Mouse (Mus musculus) testis, postnatal 10 days (tissue): ENCODE data around the gene Entpd1.

Source experiments
- DNase-seq: peaks from one replicate; pipeline ENCODE4 v3.0.0; 2021; ENCODE audit warnings: low spot score

The Entpd1 gene

DNA sequence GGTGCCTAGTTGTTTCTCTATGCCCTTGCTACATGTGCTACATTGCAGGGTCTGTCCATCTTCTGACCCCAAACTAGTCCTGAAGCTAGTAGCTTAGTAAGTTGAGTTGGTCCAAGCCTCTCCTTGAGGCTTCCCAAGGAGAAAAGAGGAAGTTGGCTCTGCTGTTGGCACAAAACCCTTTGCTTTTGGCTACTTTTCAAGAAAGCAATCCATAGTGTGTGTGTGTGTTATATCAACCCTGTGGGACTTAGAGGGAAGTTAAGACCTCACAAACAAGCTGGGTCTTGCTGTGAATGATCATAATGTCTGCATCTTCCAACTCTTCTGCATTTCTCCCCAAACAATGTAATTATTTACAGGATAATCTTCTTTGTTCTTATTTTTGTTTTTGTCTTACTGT lies 16.8 kb downstream of the Entpd1 start:
- DNase-seq: no peak

DNA sequence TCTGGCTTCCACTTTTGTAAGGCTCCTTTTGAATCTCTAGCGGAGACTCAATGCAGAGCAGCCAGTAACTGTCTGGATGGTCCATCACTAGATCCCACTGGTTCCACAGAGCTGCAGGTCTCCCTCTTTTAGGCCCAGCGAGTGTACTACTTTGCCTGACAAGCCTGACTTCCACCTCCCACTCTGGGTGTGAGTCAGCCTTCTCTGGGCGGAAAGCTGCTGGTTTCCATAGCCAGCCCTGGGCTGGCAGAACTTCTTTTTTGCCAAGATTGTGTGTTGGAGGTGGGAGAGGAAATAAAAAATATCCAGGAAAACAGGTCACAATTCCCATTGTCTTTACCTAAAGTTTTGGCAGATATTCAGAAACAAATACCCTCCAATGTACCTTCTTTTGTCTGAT lies 17.9 kb downstream of the Entpd1 start:
- DNase-seq: no peak

DNA sequence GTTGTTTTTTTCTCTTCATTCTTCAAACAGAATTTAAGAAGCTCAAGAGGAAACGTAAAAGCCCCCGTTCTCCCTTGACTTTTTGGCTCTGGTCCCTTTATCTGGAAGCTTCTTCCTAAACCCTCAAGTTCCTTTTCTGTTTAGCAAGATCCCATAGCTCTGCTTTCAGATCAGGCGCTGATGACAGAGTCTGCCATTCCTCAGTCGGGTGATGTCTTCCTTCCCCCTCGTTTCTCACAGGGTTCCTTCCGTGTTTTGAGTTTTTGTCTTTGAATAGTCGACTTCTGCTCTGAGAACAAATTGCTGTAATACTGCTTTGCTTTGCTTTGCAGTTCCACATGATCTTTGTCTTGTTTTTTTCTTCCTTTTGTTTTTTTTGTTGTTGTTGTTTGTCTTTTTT lies 18.4 kb downstream of the Entpd1 start:
- DNase-seq: no peak

DNA sequence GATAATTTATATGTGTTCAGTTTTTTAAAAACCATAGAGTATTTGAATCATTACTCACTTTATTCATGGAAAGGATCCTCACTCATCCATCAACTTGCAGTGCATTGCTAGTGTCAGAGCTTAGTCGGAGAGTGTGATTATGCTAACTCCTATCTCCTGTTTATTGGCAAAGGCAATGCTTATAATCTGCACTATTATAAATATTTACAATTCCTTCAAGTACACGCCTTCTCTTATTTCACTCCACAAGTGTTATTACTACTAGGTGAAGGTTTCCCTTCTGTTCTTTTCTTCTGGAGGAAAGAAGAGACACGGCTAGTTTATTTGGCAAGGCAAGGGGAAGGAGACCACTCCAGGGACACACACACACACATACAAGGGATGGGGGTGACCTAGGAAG lies 20.0 kb downstream of the Entpd1 start:
- DNase-seq: no peak

DNA sequence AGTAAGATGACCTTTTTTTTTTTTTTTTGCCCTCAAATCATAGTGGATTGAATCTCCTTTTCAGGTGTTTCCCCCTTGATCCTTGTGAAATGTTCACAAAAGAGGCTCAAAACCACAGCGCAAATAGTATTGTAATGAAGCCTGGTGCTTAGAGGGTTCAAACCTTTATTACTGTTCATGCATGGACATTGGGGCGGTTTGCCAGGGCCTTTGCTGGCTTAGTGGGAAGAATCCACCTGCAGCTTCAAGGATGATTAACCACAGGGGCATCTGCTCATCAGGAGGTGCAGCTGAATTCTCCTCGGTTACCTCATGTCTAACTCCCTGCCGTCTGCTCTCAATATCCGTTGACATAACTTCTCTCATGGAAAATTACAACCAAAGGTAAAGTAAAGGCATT lies 20.5 kb downstream of the Entpd1 start:
- no peak for DNase-seq

DNA sequence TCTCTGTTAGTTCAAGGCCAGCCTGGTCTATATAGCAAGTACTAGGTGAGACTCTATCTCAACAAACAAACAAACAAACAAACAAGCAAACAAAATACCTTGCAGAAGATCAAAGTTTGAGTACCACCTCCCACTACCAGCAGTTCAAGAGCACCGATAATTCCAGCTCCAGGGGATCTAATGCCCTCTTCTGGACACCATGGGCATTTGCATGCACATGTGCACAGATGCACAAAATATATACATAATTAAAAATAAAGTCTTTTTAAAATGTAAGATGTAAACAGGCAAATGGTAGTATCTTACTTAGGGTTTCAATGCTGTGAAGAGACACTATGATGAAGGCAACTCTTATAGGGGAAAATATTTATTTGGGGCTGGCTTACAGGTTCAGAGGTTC lies 21.0 kb downstream of the Entpd1 start:
- DNase-seq: no peak

DNA sequence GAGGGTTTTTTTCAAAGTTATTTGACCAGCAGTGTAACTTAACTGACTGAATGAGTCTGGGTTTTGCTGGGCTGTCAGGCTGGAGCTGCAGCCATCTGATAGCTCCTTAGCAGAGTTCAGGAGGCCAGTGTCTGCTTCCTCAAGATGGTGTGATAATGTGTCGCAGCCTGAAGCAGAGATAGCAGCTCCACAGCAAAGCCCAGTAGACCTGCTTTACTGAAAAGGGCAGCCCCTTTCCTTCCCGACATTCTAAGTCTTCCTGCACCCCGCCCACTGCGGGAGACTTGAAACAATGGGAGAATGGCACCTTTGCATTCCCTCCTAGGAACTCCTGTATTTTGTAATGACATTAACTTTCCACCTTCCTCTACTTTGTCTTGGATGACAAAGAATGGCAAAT lies 24.9 kb downstream of the Entpd1 start:
- no peak for DNase-seq

DNA sequence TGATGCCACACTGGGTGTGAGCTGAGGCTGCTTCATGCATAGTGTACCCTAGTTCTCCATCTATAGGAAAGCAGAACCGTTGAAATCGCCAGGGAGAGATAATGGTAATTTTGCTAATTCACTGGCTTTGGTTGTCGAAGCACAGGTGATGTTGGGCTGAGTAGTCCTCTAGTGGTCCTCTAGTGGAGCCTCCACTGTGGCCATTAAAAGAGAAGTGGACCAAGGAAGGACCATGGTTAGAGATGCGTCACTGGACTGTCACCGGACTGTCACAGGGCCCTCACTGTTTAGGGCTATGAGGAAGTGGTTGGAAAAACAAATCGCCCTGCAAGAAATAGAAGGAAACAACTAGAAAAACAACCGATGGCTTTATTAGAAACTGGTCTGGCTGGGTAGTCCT lies 25.4 kb downstream of the Entpd1 start:
- no peak for DNase-seq

DNA sequence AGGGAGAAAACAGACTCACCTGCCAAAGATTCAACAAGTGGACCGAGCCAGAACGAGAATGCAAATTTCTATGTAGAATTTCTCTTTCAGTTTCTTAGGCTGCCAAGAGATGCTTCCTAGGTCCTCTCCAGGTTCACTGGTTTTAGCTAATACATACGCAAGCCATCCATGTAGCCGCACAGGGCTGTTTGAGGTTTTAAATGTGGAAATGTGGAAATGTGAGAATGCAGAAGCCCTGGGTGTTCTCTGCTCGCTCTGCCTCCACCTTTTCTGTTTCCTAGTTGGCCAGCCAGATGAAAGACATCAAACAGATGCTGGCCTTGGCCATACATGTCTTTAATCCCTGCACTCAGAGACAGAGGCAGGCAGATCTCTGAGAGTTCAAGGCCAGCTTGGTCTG lies 26.4 kb downstream of the Entpd1 start:
- DNase-seq: no peak

DNA sequence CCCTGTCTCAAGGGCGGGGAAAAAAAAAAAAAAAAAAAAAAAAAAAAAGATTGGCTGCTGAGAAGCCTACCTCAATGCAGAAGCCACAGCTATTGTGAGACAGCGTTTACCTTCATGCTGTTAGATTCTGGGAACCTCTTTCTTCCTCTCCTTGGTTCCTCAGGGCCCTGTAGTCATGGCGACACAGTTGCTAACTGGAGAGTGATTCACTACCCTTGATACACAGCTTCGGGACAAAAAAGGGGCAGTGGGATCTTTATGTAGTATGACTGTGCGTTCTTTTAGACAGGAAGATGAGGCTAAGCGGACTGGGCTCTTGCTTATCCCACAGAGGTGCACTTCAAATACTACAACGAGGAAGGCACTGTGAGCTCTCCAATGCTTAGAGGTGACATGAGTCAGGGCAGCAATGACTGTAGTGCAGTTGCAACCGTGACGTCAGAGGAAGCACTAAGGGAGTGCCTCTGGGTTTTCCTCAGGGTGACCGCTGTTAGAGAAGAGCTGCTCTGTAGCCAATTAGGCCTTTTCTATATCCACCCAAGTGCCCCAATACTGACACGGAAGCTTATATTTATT lies 27.7 kb downstream of the Entpd1 start:
- DNase-seq: no peak

DNA sequence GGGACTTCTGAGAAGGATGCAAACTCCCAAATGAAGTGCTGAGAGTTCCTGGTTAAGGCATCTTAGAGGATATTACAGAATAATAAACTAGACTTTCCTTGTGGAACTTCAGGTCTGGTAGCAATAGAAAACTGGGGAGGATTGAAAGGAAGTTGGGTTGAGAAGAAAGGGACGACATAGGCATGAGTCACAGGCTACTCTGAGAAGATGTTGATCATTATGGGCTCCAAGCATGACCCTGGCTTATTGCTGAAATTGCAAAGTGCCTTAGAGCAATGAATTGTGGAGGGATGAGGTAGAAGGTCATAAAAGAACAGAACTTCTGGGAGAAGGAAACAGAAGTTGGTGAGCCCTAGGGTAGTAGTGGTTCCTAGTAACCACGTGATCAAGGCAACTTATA lies 28.6 kb downstream of the Entpd1 start:
- DNase-seq: no peak

DNA sequence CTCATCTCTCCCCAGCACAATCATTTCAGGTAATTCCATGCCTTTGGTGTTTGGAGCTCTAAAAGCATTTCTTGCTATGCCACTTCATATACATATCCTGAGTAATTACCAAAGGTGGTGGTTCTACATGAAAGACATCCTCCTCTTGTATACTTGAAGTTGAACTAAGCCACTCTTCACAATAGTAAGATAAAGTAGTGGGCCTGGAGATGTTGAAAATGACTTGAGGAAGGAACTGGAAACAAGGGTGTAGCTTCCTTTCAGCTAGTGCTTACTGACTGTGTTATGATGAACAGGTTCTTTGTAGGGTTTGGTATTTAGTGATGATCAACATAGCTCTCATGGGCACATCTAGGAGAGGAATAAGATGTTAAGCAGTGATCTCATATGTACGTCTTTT lies 31.7 kb downstream of the Entpd1 start:
- DNase-seq: no peak

DNA sequence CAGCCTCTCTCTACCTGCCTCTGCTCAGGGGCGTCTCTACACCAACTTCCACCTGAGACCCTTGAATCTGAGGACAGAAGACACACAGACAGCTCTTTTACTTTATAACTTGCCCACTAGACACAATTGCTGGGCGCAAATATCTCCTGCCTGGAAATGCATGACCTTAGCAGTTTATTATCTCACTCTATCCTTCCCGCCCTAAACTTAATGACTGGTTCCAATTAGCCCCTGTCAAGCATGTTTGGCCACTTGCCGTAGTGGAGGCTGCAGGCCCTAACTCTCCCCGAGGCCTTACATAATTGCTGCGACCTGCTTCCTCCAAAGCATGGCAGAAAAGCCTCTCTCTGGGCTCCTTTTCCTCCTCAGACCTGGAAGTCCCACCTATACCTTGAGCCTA lies 34.2 kb downstream of the Entpd1 start:
- DNase-seq: no peak

DNA sequence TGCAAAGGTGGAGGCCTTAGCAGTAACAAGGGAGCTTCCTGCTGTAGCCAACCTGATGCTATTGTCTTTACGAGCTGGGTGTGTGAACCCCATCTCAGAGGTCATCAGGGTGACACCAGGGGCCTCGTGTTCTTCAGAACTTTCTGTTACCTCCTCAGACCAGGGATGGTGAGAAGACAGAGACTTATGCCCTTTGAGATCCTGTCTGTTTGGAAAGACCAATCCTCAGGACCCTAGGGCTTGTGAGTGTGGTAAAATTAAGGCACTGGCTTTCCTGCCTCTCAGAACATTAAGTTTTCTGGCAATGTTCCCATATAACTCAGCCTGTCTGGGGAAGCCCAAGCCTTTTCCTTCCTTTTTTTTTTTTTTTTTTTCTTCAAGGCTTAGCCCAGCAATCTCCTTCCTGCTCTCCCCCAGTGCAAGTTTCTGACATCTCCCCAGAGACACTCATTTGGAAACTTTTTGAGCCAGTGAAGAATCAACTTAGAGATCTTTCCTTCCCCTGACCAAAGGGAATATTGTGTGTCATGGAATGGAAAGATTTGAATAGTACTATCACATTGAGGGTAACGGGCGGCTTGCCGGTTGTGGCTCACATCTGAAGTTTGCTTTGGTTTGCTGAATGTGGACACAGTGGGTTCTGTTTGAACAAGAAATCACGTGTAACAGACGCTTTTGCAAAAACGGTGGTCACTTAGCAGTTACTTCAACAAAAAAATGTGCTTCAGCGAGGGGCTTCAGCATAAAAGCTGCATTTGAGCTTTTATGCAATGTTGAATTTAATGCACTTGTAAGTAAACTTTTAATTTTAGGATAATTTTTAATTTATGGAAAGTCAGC lies 35.4 kb downstream of the Entpd1 start:
- no peak for DNase-seq

DNA sequence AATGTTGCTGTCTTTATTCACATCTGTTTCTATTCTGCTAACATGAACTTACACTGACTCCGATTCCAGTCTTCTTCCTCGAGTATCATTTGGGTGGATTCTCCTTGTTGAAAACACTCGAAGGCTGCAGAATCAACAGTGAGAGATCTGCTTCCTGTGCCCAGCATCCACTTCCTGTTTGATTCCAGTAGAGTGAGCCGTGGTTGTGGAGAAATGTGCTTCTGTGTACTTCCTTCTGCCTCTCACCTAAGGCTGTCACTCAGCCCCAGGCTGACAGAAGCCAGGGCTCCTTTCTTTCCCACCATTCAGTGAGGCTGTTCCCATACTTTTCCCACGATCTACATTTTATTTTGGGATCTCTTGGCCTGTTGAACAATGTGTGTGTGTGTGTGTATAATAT lies 37.9 kb downstream of the Entpd1 start:
- no peak for DNase-seq

DNA sequence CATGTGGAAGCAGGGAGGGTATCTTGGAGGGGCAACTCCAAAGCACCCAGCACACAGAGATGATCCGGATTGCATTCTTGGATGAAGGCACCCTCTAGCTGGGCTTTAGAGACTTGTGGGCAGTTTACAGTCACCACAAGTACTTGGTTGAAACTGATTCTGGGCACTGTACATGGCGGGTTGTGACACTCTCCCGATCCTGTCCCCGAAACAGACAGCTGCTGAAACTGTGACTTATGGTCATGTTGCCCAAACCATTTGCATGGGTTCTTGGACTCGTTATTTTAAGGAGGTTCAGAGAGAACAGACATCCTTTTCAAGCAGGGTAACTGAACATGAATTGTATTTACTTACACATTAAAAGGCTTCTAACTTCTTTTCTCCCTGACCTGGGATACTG lies 44.0 kb downstream of the Entpd1 start:
- no peak for DNase-seq

DNA sequence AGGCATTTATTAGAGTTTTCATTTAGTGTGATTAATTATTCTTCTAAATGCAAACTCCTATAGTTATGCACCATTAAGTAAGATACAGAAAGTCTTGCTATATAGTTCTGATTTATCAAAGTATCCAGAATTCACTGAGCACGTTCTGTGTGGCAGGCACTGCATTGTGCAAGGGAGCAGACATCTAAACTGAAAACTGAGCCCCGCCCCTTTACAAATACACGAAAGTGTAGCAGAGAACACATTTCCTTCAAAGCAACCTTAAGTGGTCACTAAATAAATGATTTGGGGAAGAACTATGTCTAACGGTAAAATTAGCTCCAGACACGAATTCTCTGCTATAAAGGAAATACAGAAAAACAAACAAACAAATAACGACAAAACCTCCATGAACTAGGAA lies 46.1 kb downstream of the Entpd1 start:
- no peak for DNase-seq

DNA sequence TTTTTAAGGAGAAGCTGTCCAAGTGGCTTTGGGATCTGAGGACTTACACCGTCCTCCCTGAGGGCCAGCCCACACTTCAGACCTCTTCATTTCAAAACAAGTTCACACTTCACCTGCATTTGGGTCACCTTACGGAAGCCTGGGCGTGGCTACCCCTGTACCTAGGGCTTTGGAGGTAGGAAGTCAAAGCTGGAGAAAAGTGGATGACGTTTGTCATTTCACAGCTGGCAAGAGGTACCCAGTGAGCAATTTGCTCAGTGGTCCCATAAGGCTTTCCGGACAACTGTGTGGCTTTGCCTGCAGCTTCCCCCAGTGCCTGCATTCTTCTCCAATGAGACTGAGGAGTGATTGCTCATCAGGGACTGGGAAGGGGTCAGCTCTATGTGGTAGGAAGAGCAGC lies 46.8 kb downstream of the Entpd1 start:
- no peak for DNase-seq

DNA sequence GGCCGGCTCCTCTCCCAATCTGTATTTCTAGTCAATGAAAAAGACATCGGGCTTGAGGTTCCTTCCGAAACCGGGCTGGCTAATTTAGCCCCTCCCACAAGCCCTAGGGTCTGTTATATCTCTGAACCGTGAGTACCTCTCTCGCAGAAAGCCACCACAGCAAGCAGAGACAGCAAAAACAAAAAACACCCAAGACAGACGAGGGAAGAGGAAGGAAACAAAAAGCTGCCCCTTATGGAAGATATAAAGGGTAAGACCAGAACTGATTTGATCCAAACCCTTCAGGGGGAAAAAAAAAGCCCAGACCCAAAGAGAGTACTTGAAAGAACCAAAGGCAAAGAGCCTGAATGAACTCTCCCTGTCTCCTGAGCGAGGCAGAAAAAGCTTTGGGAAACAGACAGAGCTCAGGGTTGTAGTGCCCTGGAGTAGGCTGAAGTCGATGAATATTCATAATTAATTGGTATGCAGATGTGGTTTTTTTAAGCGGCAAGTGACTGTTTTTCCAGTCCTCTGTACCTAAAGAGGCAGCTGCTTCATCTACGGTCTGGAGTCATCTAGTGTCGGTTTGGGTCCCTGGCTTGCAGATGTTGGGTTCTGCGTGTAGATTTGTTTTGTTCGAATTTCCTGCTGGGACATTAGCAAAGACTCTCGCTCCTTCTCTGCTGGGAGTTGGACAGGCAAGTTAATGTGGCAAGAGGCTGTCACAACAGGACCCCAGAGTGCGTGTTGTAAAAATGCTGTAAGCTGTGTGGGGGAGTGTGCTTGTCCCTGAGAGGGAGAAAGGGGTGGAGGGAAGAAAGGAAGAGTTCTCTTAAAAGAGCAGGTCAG lies 47.7 kb downstream of the Entpd1 start:
- DNase-seq: no peak

DNA sequence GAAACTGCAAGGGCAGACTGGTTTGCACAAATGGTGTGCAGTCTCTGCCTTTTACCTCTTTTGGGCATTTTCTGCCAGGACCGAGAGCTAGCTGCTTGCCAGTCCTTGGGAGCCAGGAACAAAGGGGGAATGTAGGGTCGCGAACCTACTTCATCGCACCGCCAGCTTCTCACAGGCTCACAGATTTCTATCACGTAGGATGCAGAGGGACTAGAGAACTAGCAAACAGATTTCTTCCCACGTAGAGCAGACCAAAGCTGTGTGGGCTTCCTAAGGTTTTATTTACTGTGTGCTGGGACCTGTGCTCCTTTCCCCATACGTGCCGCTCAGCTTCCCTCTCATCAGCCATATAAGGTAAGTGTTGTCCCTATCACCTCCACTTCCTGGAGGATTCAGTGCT lies 48.3 kb downstream of the Entpd1 start:
- no peak for DNase-seq

DNA sequence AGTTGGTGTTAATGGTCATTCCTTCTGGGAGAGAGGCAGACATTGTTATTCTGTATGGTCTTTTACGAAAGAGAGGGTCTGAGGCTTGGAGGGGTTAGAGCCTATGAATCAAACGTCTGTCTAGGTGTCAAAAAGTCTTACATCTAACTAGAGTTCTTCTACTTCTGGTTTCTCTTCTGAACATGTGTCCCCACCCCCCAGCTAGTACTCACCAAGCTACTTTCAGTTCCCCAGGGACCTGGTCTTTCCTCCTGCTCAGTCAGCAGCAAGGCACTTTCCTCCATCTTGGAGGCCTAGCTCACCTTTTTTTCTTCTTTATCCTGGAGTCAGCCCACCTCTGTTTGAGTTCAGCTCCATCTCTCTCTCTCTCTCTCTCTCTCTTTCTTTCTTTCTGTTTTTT lies 48.9 kb downstream of the Entpd1 start:
- no peak for DNase-seq

DNA sequence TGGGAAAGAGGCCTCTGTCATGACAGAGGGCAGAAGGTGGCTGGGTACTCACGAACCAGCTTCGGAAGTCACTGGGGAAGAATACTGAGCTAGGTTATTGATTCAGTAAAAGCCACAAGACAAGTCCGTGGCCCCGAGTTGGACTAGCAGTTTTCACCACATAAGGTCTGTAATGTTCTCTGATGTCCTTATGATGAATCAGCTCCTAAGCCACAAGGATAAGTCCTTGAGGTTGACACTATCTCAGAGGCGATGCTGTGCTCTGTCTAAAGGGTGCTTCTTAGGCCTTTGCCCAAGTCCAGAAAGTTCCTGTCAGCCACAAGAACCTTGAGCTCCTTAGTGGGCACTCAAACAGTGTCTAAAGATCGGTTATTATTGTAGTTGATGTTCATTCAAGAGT lies 49.7 kb downstream of the Entpd1 start:
- DNase-seq: no peak

DNA sequence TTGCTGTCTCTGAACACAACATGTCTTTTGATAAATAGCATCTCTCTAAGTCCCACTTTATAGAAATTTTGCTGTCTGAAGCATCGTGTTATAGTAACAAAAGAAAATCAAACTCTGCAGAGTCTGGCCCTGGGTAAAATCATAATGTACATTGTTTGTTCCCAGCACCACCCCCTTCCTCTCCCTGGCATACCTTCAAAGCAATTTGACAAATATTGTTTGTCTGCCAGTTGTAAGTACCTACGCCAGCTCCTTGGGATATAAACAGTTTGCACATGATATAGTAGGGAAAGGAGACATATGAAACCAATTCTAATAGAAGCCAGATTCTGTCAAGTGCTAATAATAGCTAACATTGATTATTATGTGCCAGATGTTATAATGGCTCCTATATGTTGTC lies 50.6 kb downstream of the Entpd1 start:
- DNase-seq: no peak
